Mouse (Mus musculus) T-helper 1 cell (primary cell): Measurements from ENCODE around the gene Tcaim.
"Not testable (repeated sequence)": the region's sequence is repeated elsewhere in the genome, so short reads cannot be mapped to it uniquely, and the experiment has no call there.

Source experiments
- in situ Hi-C: fragments of 300-600 bp; cut with MboI, MseI; formaldehyde crosslinking; loops from one replicate; pipeline ENCODE4 v1.15.1; 2025; ENCODE audit warnings: high pct_unique_total_duplicates

The Tcaim gene

GRCm38 (mm10) chr9:122847811-122848311, 42.5 kb downstream of the Tcaim start:
- in situ Hi-C loops, result not testable (repeated sequence)

- in situ Hi-C loops, result no loop called here
These were observed 49.2 kb downstream of the Tcaim start for GRCm38 (mm10) chr9:122854526-122854925.

- in situ Hi-C loops, result not testable (repeated sequence)
These were observed 49.8 kb downstream of the Tcaim start for GRCm38 (mm10) chr9:122855141-122855540.

GRCm38 (mm10) chr9:122855617-122856016, 50.3 kb downstream of the Tcaim start:
- in situ Hi-C loops, result no loop called here

GRCm38 (mm10) chr9:122856716-122857115, 51.4 kb downstream of the Tcaim start:
- in situ Hi-C loops, result no loop called here

- in situ Hi-C loops, result no loop called here
These were observed 55.4 kb downstream of the Tcaim start for GRCm38 (mm10) chr9:122860752-122861151.

GRCm38 (mm10) chr9:122863731-122864130, 58.4 kb downstream of the Tcaim start:
- in situ Hi-C loops, result no loop called here

- in situ Hi-C loops, result no loop called here
These were observed 59.5 kb downstream of the Tcaim start for GRCm38 (mm10) chr9:122864848-122865247.

DNA sequence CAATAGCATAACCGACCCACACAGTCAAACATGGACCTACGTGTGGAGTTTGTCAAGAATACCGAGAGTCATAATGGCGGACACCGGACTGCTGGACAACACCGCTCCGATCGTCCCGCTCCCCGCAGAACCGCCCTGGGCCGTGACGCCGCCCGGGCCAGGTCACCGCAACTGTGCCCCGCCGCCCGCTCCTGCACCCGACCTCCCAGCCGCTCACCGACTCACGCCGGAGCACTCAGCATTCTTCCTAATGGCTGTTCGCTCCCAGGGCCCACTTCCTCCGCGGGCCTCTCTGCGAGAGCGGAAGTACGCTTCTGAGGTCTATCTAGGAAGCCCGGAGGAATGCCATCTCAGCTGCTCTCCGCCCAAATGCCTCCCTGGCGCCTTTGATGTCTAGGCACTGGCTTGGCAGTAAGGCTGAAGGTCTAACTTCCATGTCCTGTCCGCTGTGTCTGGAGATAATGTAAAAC, 60.4 kb downstream of the Tcaim start, which contains the start of gene Zfp445:
Zfp445 (minus strand) TSS at position 310 of the 470 bp plus-strand sequence.
- in situ Hi-C loops, result no loop called here

- in situ Hi-C loops, result no loop called here
These were observed 60.9 kb downstream of the Tcaim start for GRCm38 (mm10) chr9:122866192-122866591.

DNA sequence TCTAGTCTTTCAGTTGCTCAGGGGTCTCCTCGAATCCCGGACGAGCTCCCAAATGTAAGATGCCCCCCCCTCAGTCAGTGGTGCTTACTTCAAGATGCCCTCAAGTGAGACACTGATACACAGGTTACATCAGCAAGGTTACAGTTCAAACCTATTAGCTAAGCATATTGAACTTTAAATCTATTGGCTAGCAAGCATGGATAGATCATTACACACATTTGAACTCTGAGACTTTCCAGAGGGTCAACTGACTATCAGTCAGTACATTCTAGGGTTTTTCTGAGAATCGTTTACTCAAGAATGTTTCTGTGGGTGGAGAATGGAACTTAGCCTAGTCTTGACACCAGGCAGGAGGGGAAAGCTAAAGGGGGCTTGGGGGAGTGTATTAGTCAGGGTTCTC, 67.3 kb downstream of the Tcaim start:
- in situ Hi-C loops, result no loop called here

DNA sequence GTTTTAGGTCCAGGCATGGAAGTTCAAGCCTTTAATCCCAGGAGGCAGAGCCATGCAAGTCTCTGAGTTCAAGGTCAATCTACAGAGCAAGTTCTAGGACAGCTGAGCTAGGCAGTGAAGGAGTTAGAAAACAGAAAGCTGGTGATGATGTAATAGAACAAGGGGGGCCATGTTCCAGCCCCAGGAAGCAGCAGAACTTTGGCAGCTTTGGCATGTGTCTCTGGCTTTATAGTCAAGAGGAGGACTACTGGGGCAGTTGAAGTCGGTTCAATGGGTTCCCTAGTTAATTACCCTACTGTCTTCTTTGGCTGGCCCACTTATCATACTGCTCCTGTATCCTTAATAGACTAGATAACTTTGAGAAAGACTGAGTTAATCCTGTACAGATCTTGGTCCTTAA, 69.3 kb downstream of the Tcaim start:
- in situ Hi-C loops, result no loop called here

DNA sequence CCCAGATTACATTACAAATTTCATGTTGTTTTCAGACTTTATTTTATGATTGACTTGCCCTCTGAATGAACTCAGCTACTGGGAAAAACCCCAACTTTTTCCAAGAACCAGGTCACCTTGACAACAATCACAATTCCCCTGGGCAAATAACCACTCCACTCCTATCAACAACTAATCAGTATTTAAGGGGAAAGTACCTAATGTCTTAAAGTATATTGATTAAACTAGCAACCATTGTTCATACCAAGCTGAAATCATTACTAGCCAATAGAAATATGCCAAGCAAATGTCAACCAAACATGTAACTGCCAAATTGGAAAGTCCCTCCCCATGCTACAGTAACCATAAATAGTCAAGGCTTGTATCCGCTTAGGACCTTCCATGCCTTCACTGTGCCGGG, 69.8 kb downstream of the Tcaim start:
- in situ Hi-C loops, result no loop called here

GRCm38 (mm10) chr9:122885385-122885784, 80.0 kb downstream of the Tcaim start, which contains the start of gene Zkscan7:
Gene Zkscan7 (plus strand): TSS chr9:122885685.
- in situ Hi-C loops, result loop anchor here (5.0 kb wide), 1 partner anchor 78 kb away; the partner anchor contains the start of gene Tcaim
